Mouse (Mus musculus) midbrain, embryonic 12.5 days (tissue): ENCODE results near the gene Kirrel2. TPM values are rescaled to one million over a fixed set of nuclear protein-coding genes. Genes with fewer than 3 reads are reported as not detected.
A peak's percentile ranks its signal among the peaks of the same experiment; 100 is the strongest.

ENCODE experiments used
- ATAC-seq: fragments of 200-750 bp; cut with Nextera tagmentation; 2 replicates; pipeline ENCODE4 v1.8.0; 2017; ENCODE audit warnings: low read depth, moderate TSS enrichment, moderate library complexity; ENCODE audit not compliant: low FRiP score
- H3K27ac ChIP-seq: fragments of 300-500 bp; sonication (generic); replicated peaks from 2 replicates; pipeline ENCODE4 v1.5.1; 2016; ENCODE audit warnings: mild to moderate bottlenecking
- H3K27me3 ChIP-seq: fragments of 300-500 bp; sonication (generic); 2 replicates; pipeline ENCODE4 v1.6.1; 2016; ENCODE audit warnings: mild to moderate bottlenecking
- H3K36me3 ChIP-seq: fragments of 300-500 bp; sonication (generic); 2 replicates; pipeline ENCODE4 v1.6.1; 2016
- H3K4me1 ChIP-seq: fragments of 300-500 bp; sonication (generic); 2 replicates; pipeline ENCODE4 v1.6.1; 2016
- H3K4me2 ChIP-seq: fragments of 300-500 bp; sonication (generic); replicated peaks from 2 replicates; pipeline ENCODE4 v1.6.1; 2016; ENCODE audit warnings: mild to moderate bottlenecking, moderate library complexity
- H3K4me3 ChIP-seq: fragments of 300-500 bp; sonication (generic); 2 replicates; pipeline ENCODE4 v1.5.1; 2016; ENCODE audit warnings: mild to moderate bottlenecking
- H3K9ac ChIP-seq: fragments of 300-500 bp; sonication (generic); replicated peaks from 2 replicates; pipeline ENCODE4 v1.6.1; 2016; ENCODE audit warnings: mild to moderate bottlenecking, moderate library complexity
- H3K9me3 ChIP-seq: fragments of 300-500 bp; sonication (generic); 2 replicates; pipeline ENCODE4 v1.6.1; 2016; ENCODE audit warnings: mild to moderate bottlenecking
- WGBS: fragments of 180-500 bp; shearing (Covaris S2); methylation state at CpG from one replicate; pipeline ENCODE4 v1.1.7; 2016; 5-methylcytosine and 5-hydroxymethylcytosine counted together
- polyA plus RNA-seq: library from polyadenylated mRNA; unstranded; fragments of >200 nt; fragmentation: Nextera tagmentation; extraction: Ambion mirVana; gene quantifications from 2 replicates; pipeline ENCODE4 v1.2.1, GENCODE M21; 2016

Kirrel2 gene
- polyA plus RNA-seq, 1 experiment from 2014 or later, result 4.7 TPM

DNA sequence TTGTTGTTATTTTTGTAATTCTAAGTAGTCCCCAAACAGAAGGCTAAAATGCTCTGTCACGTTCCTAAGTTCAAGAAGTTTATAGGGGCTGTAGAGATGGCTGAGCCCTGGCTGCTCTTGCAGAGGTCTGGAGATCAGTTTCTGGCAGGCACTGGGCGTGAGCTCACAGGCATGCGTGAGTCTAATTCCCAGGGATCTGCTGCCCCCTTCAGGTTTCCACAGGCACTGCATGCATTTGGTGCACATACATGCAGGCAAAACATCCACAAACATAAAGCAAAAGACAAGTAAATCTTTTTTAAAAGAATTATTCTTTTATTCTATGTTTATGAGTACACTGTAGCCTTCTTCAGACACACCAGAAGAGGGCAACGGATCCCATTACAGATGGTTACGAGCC, 14.9 kb upstream of the Kirrel2 start:
- Histone ChIP-seq H3K36me3 (no peaks in the 10 kb centered on the region), H3K9me3 (0 out of 2 replicates have a peak, but pooled peaks cover 4% of the 10 kb centered on the region), H3K27ac (no peak overlapping the region), H3K27me3 (peaks cover 18% of the 10 kb centered on the region), H3K4me2 (no peak overlapping the region), H3K4me3 (no peak overlapping the region), H3K9ac (no peak overlapping the region), H3K4me1 (0 out of 2 replicates have a peak, but pooled peaks cover 2% of the 10 kb centered on the region)
- WGBS, result 45% methylated on average over 5 of the region's 5 CpGs
- ATAC-seq, result no peak

DNA sequence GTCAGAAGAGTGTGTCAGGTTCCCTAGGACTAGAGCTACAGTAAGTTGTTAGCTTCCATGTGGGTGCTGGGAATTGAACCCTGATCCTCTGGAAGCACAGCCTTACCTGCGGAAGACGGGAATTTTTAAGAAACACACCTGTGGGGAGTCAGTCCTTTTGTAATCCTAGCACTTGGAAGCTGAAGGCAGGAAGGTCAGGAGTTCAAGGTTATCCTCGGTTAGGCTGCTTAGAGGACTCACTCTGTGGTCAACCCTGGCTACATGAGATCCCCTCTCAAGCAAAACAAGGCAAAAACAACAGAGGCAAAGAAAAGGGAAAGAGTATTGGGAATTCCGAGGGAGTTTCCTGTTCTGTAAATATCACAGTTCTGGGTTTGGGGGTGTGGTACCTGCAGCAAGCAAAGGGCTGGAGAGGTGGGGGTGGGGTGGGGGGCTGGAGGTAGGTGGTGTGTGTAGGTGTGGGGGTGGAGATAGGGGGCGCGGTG, 7.4 kb upstream of the Kirrel2 start:
- H3K36me3 ChIP-seq, result no peaks in the 10 kb centered on the region
- H3K27me3 ChIP-seq, result peaks cover 85% of the 10 kb centered on the region
- no peak overlapping the region for H3K4me2 ChIP-seq
- H3K27ac ChIP-seq, result no peak overlapping the region
- 14% methylated on average over 6 of the region's 6 CpGs for WGBS
- no peaks in the 10 kb centered on the region for H3K9me3 ChIP-seq
- no peak overlapping the region for H3K9ac ChIP-seq
- H3K4me3 ChIP-seq, result no peak overlapping the region
- H3K4me1 ChIP-seq, result peaks cover 4% of the 10 kb centered on the region; the same call in 1 of the 2 replicates
- ATAC-seq, result no peak

DNA sequence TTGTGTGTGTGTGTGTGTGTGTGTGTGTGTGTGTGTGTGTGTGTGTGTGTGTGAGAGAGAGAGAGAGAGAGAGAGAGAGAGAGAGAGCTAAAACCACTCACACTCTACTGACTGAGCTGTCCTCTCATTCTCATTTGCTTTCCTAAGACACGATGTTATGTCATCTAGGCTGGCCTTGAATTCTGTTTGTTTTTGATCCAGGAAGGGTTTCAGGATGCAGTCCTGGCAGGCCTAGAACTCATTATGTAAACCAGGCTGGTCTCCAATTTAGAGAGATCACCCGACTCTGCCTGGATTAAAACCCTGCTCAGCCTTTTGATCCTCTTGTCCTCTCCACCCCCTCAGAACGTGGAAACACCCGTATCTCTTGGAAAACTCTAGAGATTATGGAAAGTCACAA, 6.5 kb upstream of the Kirrel2 start:
- H3K4me1 ChIP-seq, result peaks cover 4% of the 10 kb centered on the region; the same call in 1 of the 2 replicates
- H3K9me3 ChIP-seq, result no peaks in the 10 kb centered on the region
- 13% methylated on average over 4 of the region's 4 CpGs for WGBS
- no peak for ATAC-seq
- H3K27me3 ChIP-seq, result peaks cover 91% of the 10 kb centered on the region
- no peak overlapping the region for H3K4me3 ChIP-seq
- H3K9ac ChIP-seq, result no peak overlapping the region
- H3K27ac ChIP-seq, result no peak overlapping the region
- no peaks in the 10 kb centered on the region for H3K36me3 ChIP-seq
- H3K4me2 ChIP-seq, result no peak overlapping the region

DNA sequence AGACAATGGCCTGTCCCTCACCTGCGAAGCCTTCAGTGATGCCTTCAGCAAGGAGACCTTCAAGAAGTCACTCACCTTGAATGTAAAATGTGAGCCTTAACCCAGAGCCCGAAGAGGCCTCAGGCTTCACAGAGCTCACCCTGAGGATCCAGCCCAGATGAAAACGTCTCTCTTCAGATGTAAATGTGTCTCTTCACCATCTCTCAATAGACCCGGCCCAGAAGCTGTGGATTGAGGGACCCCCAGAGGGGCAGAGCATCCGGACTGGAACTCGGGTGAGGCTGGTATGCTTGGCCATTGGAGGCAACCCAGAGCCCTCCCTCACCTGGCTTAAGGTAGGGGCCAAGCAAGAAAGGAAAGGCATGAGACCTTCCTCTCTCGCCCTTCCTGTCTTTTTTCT, 6.1 kb upstream of the Kirrel2 start:
- peaks cover 95% of the 10 kb centered on the region for H3K27me3 ChIP-seq
- no peak overlapping the region for H3K27ac ChIP-seq
- H3K9ac ChIP-seq, result no peak overlapping the region
- H3K4me3 ChIP-seq, result no peak overlapping the region
- no peaks in the 10 kb centered on the region for H3K36me3 ChIP-seq
- no peak overlapping the region for H3K4me2 ChIP-seq
- 19% methylated on average over 7 of the region's 7 CpGs for whole genome bisulfite sequencing
- no peak for ATAC-seq
- H3K9me3 ChIP-seq, result no peaks in the 10 kb centered on the region
- peaks cover 6% of the 10 kb centered on the region; the same call in 1 of the 2 replicates for H3K4me1 ChIP-seq

DNA sequence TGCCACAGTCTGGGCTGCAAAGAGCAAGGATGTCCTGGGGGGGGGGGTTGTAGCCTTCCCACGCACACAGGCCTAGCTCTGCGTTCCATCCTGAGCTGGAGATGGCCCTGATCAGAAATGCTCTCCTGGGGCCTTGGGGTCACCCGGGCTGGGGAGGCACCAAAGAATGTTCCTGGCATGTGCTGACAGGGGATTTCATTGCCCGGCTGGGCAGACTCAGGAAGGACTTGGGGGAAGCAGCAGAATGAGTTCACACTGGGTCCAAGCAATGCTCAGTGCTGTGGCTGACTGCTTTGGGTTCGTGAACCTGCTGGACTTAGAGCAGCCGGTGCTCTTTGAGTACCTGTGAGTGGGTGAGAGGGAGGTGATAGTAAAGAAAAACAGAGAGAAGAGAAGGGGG, 2.0 kb upstream of the Kirrel2 start:
- H3K27ac ChIP-seq, result no peak overlapping the region
- peaks cover 98% of the 10 kb centered on the region for H3K27me3 ChIP-seq
- ATAC-seq, result no peak
- H3K9me3 ChIP-seq, result no peaks in the 10 kb centered on the region
- no peak overlapping the region for H3K9ac ChIP-seq
- WGBS, result 40% methylated on average over 6 of the region's 6 CpGs
- H3K4me3 ChIP-seq, result no peak overlapping the region
- H3K36me3 ChIP-seq, result no peaks in the 10 kb centered on the region
- H3K4me1 ChIP-seq, result peaks cover 25% of the 10 kb centered on the region
- no peak overlapping the region for H3K4me2 ChIP-seq

DNA sequence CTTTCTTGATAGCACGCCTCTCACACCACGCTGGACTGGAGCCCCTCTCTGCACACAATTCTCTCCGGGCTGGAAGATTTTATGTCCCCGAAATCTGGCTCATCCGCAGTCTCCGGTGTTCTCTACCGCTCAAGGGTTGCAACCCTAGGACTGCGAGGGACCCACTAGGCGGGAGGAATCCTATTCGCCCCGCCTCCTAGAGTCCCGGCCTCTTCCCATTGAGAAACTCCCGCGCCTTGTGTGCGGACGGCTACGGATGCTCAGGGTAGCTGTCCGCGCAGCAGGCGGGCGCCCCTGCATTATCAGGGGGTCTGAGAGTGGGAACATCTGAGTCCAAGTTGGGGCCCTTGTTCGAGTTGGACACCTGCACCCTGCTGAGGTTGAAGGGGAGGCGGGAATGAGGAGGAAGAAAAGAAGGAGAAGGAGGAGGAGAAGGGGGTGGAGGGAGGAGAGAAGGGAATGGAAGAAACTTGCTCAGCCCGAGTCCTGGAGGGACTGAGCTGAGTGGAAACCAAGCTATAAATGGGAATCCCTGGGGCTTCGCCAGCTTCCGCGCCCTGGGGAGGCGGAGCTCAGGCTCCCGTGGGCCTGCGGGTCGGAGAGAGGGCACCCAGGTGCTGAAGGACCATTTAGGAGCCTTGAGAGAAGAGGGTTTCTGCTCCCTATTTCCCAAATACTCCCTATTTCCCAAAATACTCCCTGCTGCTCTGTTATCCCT, 420 bp downstream of the Kirrel2 start:
- Histone ChIP-seq H3K4me2 (peak overlapping the region; percentile 56), H3K9me3 (no peaks in the 10 kb centered on the region), H3K27ac (no peak overlapping the region), H3K36me3 (no peaks in the 10 kb centered on the region), H3K9ac (peak overlapping the region; percentile 46), H3K27me3 (peaks cover 98% of the 10 kb centered on the region), H3K4me1 (peaks cover 27% of the 10 kb centered on the region), H3K4me3 (peak overlapping the region; percentile 31)
- under 1% methylated on average over 27 of the region's 31 CpGs for WGBS
- ATAC-seq, result peak; percentile 41

DNA sequence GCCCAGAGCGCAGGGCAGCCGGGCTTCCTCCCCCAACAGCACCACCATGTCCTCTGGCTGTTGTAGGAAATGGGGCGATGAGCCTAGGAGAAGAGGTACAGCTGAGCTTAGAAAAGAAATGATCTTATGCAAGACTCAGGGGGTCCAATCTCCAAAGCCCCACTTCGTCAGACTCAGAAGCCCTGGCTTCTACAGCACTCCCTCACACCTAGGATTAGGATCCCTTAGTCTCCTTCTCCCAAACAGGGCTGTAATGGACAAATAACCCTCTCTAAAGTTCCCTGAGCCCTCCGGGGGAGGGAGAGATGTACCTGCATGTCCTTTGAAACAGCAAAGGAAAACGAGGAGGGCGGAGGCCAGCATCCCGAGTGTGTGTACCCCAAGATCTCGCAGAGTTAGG, 1.0 kb downstream of the Kirrel2 start:
- Histone ChIP-seq H3K36me3 (no peaks in the 10 kb centered on the region), H3K4me3 (peak overlapping the region; percentile 31), H3K9me3 (no peaks in the 10 kb centered on the region), H3K4me1 (peaks cover 27% of the 10 kb centered on the region), H3K9ac (peak overlapping the region; percentile 46; the same call in 1 of the 2 replicates), H3K27ac (no peak overlapping the region), H3K27me3 (peaks cover 97% of the 10 kb centered on the region), H3K4me2 (peak overlapping the region; percentile 56)
- 1% methylated on average over 9 of the region's 9 CpGs for WGBS
- ATAC-seq, result no peak

DNA sequence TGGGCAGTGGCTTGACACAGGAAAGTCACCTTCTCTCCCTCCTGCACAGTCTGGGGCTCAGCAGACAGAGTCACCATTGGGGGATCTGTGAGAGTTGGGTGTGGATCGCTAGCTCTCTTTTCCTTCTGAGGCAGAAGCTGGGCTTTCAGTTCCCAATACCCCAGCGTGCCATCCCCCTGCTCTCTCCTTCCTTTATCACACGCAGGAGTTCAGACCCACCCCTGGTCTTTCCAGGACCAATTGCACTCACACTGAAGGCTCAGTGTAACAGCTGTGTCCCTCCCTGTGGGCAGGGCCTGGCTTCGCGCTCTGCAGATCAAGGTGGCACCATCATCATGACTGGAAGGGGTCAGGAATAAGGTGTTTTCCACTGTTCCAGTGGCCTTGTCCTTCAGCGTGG, 3.2 kb downstream of the Kirrel2 start:
- WGBS, result 12% methylated on average over 6 of the region's 6 CpGs
- no peaks in the 10 kb centered on the region for H3K36me3 ChIP-seq
- no peak for ATAC-seq
- H3K27me3 ChIP-seq, result peaks cover 92% of the 10 kb centered on the region
- no peak overlapping the region for H3K27ac ChIP-seq
- no peak overlapping the region for H3K4me3 ChIP-seq
- no peak overlapping the region for H3K4me2 ChIP-seq
- H3K9me3 ChIP-seq, result no peaks in the 10 kb centered on the region
- peaks cover 27% of the 10 kb centered on the region for H3K4me1 ChIP-seq
- H3K9ac ChIP-seq, result no peak overlapping the region

DNA sequence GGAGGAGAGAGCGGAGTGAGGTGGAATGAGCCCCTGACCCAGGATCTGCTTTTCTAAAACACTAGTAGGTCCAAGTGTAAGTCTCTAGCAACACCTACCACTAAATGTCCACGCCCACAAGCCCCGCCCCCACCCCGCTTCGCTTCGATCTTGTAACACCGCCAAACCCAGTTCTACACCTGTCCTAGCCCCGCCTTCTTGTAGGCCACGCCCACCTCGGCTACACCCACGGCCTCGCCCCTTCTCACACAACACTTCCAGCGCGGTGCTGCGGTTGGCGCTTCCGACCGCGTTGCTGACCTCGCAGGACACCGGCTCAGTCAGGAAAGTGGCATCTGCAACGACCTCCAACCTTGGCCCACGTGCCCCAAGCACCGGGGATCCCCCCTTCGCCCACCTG, 3.7 kb downstream of the Kirrel2 start:
- no peaks in the 10 kb centered on the region for H3K9me3 ChIP-seq
- no peak overlapping the region for H3K27ac ChIP-seq
- 0 out of 2 replicates have a peak overlapping the region, but pooled peaks have one; percentile 9 for H3K4me3 ChIP-seq
- peak overlapping the region; percentile 19; the same call in 1 of the 2 replicates for H3K4me2 ChIP-seq
- H3K36me3 ChIP-seq, result no peaks in the 10 kb centered on the region
- WGBS, result 1% methylated on average over 25 of the region's 25 CpGs
- H3K27me3 ChIP-seq, result peaks cover 87% of the 10 kb centered on the region
- no peak for ATAC-seq
- H3K9ac ChIP-seq, result no peak overlapping the region
- peaks cover 27% of the 10 kb centered on the region for H3K4me1 ChIP-seq

DNA sequence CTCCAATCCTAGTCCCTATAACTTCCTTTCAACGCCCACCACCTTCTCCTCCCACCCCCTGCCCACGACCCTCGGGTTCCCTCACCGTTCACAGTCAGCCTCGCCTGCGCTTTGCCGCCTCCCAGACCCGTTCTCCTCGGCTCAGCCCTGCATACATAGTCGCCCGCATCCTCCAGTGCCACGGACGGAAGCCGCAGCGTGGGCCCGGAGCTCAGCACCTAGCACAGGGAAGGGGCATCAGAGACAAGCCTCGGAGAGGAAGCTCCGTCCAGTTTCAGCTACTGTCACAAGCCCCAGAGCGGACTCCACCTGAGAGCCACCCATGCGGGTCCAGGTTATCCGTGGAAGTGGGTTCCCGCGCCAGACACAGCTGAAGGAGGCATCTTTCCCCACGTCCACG, 4.2 kb downstream of the Kirrel2 start:
- Histone ChIP-seq H3K9ac (no peak overlapping the region), H3K4me1 (peaks cover 24% of the 10 kb centered on the region), H3K27ac (no peak overlapping the region), H3K4me3 (no peak overlapping the region), H3K27me3 (peaks cover 82% of the 10 kb centered on the region), H3K4me2 (0 out of 2 replicates have a peak overlapping the region, but pooled peaks have one; percentile 19), H3K9me3 (no peaks in the 10 kb centered on the region), H3K36me3 (no peaks in the 10 kb centered on the region)
- WGBS, result 20% methylated on average over 25 of the region's 25 CpGs
- ATAC-seq, result no peak

DNA sequence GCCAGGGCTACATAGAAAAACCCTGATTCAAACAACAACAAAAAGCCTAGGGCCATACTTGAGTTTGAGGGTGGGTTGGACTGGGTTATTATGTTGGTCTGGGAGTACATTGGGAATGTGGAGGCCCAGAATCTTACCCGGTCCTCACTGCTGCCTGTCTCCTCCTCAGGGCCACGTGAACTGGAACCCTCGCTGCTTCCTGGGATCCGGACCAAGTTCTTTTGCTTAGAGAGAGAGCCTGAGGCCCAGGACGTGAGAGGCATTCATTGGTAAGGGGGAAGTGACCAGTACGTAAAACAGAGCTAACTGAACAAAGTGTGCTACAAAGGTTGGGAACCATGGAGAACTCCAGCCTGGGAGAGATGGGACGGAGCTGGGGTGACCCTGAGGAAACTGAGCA, 7.2 kb downstream of the Kirrel2 start:
- Histone ChIP-seq H3K4me2 (no peak overlapping the region), H3K4me3 (no peak overlapping the region), H3K27ac (no peak overlapping the region), H3K27me3 (peaks cover 52% of the 10 kb centered on the region), H3K4me1 (peaks cover 10% of the 10 kb centered on the region), H3K9ac (no peak overlapping the region), H3K36me3 (no peaks in the 10 kb centered on the region), H3K9me3 (0 out of 2 replicates have a peak, but pooled peaks cover 7% of the 10 kb centered on the region)
- no peak for ATAC-seq
- WGBS, result 82% methylated on average over 7 of the region's 7 CpGs

DNA sequence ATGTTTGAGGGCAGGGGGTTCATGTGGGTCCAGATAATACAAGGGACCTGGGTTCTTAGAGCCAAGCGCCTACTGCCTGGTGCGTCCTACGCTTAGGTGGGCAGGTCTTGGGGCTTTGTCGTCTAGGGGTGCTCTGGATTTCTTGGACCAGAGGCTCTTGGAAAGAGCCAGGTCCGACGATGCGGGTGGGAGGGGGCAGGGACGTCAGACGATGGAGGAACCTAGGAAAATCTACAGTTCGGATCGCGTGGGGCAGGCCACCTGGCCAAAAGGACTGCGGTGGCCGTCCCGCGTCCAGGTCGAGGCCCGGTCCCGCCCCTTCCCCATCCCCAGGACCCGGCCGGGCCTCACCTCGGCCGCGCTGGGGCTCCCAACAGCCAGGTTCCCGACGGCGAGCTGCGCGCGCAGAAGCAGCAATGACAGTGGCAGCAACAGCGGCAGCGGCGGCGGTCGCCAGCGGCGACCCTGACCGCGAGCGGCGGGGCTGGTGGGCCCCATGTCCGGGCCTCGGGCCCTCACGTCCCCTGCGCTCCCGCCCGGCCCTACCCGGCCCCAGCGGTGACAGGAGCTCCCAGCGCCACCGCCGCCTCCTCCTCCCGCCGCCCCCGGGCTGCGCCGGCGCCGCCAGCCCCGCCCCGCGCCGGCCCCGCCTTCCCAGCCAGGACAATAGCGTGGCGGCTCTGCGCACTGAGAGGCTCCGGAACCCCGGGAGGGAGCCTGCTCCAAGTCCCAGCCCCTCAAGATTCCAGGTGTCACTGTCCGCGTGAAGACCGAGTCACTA, 12.3 kb downstream of the Kirrel2 start, which contains the start of gene Aplp1:
Aplp1 (minus strand) TSS at position 565 of the 781 bp plus-strand sequence.
- peak within 1 kb of the TSS; percentile 79 for H3K4me2 ChIP-seq
- H3K4me3 ChIP-seq, result peak within 1 kb of the TSS; percentile 89
- H3K9ac ChIP-seq, result peak within 1 kb of the TSS; percentile 90
- under 1% methylated on average over 71 of the region's 72 CpGs for WGBS
- H3K27ac ChIP-seq, result peak within 1 kb of the TSS; percentile 98
- H3K4me1 ChIP-seq, result peaks cover 37% of the 10 kb centered on the region
- peak; percentile 84 for ATAC-seq
- peaks cover 30% of the 10 kb centered on the region for H3K36me3 ChIP-seq
- 0 out of 2 replicates have a peak, but pooled peaks cover 7% of the 10 kb centered on the region for H3K9me3 ChIP-seq
- peaks cover 6% of the 10 kb centered on the region for H3K27me3 ChIP-seq
